Mouse (Mus musculus): ENCODE data around the gene Dtx3. TPM values are rescaled to one million over a fixed set of nuclear protein-coding genes. Genes with fewer than 3 reads are reported as not detected.

The Dtx3 gene
- polyA plus RNA-seq, 1 experiment from 2014 or later = 125 TPM

- Histone ChIP-seq H3K27ac (ENCODE audit: low read length) (no peak overlapping the region), H3K9ac (replicated peaks; ENCODE audit: low read depth, low read length) (no peak overlapping the region), H3K36me3 (ENCODE audit: control insufficient read depth, insufficient read depth, low read length) (no peaks in the 10 kb centered on the region), H3K4me2 (replicated peaks; ENCODE audit: low read depth, low read length) (no peak overlapping the region), H3K27me3 (ENCODE audit: control insufficient read depth, insufficient read depth, low read length) (no peaks in the 10 kb centered on the region), H3K4me3 (ENCODE audit: low read depth, low read length) (no peak overlapping the region), H3K9me3 (ENCODE audit: control insufficient read depth, low read depth, low read length) (no peaks in the 10 kb centered on the region), H3K4me1 (ENCODE audit: control insufficient read depth, insufficient read depth, low read length) (0 out of 2 replicates have a peak, but pooled peaks cover 4% of the 10 kb centered on the region)
- ATAC-seq (ENCODE audit: insufficient number of reproducible peaks, insufficient read depth, low FRiP score, low read depth) = no peak
- 65% methylated on average over 8 of the region's 8 CpGs for WGBS
Observed at GRCm38 (mm10) chr10:127226318-127226895, 30.9 kb upstream of the Dtx3 start.

GRCm38 (mm10) chr10:127225732-127226131 is 30.2 kb upstream of the Dtx3 start:
- no peaks in the 10 kb centered on the region for H3K36me3 ChIP-seq (ENCODE audit: control insufficient read depth, insufficient read depth, low read length)
- no peak overlapping the region for H3K4me3 ChIP-seq (ENCODE audit: low read depth, low read length)
- H3K4me2 ChIP-seq (replicated peaks; ENCODE audit: low read depth, low read length) = no peak overlapping the region
- ATAC-seq (ENCODE audit: insufficient number of reproducible peaks, insufficient read depth, low FRiP score, low read depth) = no peak
- H3K9ac ChIP-seq (replicated peaks; ENCODE audit: low read depth, low read length) = no peak overlapping the region
- H3K27me3 ChIP-seq (ENCODE audit: control insufficient read depth, insufficient read depth, low read length) = no peaks in the 10 kb centered on the region
- 19% methylated on average over 10 of the region's 10 CpGs for WGBS
- H3K9me3 ChIP-seq (ENCODE audit: control insufficient read depth, low read depth, low read length) = no peaks in the 10 kb centered on the region
- 0 out of 2 replicates have a peak, but pooled peaks cover 4% of the 10 kb centered on the region for H3K4me1 ChIP-seq (ENCODE audit: control insufficient read depth, insufficient read depth, low read length)
- no peak overlapping the region for H3K27ac ChIP-seq (ENCODE audit: low read length)

GRCm38 (mm10) chr10:127225213-127225612 is 29.7 kb upstream of the Dtx3 start:
- H3K4me1 ChIP-seq (ENCODE audit: control insufficient read depth, insufficient read depth, low read length) = 0 out of 2 replicates have a peak, but pooled peaks cover 4% of the 10 kb centered on the region
- H3K36me3 ChIP-seq (ENCODE audit: control insufficient read depth, insufficient read depth, low read length) = no peaks in the 10 kb centered on the region
- H3K27me3 ChIP-seq (ENCODE audit: control insufficient read depth, insufficient read depth, low read length) = no peaks in the 10 kb centered on the region
- H3K4me3 ChIP-seq (ENCODE audit: low read depth, low read length) = no peak overlapping the region
- H3K27ac ChIP-seq (ENCODE audit: low read length) = no peak overlapping the region
- 47% methylated on average over 6 of the region's 6 CpGs for WGBS
- no peak overlapping the region for H3K4me2 ChIP-seq (replicated peaks; ENCODE audit: low read depth, low read length)
- no peaks in the 10 kb centered on the region for H3K9me3 ChIP-seq (ENCODE audit: control insufficient read depth, low read depth, low read length)
- no peak for ATAC-seq (ENCODE audit: insufficient number of reproducible peaks, insufficient read depth, low FRiP score, low read depth)
- no peak overlapping the region for H3K9ac ChIP-seq (replicated peaks; ENCODE audit: low read depth, low read length)

GRCm38 (mm10) chr10:127218339-127218738 is 22.8 kb upstream of the Dtx3 start:
- no peaks in the 10 kb centered on the region for H3K27me3 ChIP-seq (ENCODE audit: control insufficient read depth, insufficient read depth, low read length)
- no peaks in the 10 kb centered on the region for H3K36me3 ChIP-seq (ENCODE audit: control insufficient read depth, insufficient read depth, low read length)
- ATAC-seq (ENCODE audit: insufficient number of reproducible peaks, insufficient read depth, low FRiP score, low read depth) = no peak
- 90% methylated on average over 2 of the region's 2 CpGs for whole genome bisulfite sequencing
- H3K9ac ChIP-seq (replicated peaks; ENCODE audit: low read depth, low read length) = no peak overlapping the region
- no peak overlapping the region for H3K4me3 ChIP-seq (ENCODE audit: low read depth, low read length)
- H3K4me1 ChIP-seq (ENCODE audit: control insufficient read depth, insufficient read depth, low read length) = no peaks in the 10 kb centered on the region
- no peak overlapping the region for H3K4me2 ChIP-seq (replicated peaks; ENCODE audit: low read depth, low read length)
- H3K9me3 ChIP-seq (ENCODE audit: control insufficient read depth, low read depth, low read length) = no peaks in the 10 kb centered on the region
- H3K27ac ChIP-seq (ENCODE audit: low read length) = no peak overlapping the region

- no peak for ATAC-seq (ENCODE audit: insufficient number of reproducible peaks, insufficient read depth, low FRiP score, low read depth)
- H3K27me3 ChIP-seq (ENCODE audit: control insufficient read depth, insufficient read depth, low read length) = no peaks in the 10 kb centered on the region
- no peak overlapping the region for H3K27ac ChIP-seq (ENCODE audit: low read length)
- H3K4me2 ChIP-seq (replicated peaks; ENCODE audit: low read depth, low read length) = no peak overlapping the region
- no peak overlapping the region for H3K4me3 ChIP-seq (ENCODE audit: low read depth, low read length)
- no peaks in the 10 kb centered on the region for H3K4me1 ChIP-seq (ENCODE audit: control insufficient read depth, insufficient read depth, low read length)
- no peaks in the 10 kb centered on the region for H3K9me3 ChIP-seq (ENCODE audit: control insufficient read depth, low read depth, low read length)
- H3K9ac ChIP-seq (replicated peaks; ENCODE audit: low read depth, low read length) = no peak overlapping the region
- H3K36me3 ChIP-seq (ENCODE audit: control insufficient read depth, insufficient read depth, low read length) = no peaks in the 10 kb centered on the region
Observed at GRCm38 (mm10) chr10:127217177-127217576, 21.6 kb upstream of the Dtx3 start.

- H3K27me3 ChIP-seq (ENCODE audit: control insufficient read depth, insufficient read depth, low read length) = no peaks in the 10 kb centered on the region
- H3K36me3 ChIP-seq (ENCODE audit: control insufficient read depth, insufficient read depth, low read length) = no peaks in the 10 kb centered on the region
- H3K4me2 ChIP-seq (replicated peaks; ENCODE audit: low read depth, low read length) = no peak overlapping the region
- WGBS = 94% methylated on average over 11 of the region's 11 CpGs
- H3K9ac ChIP-seq (replicated peaks; ENCODE audit: low read depth, low read length) = no peak overlapping the region
- no peak overlapping the region for H3K4me3 ChIP-seq (ENCODE audit: low read depth, low read length)
- H3K27ac ChIP-seq (ENCODE audit: low read length) = no peak overlapping the region
- ATAC-seq (ENCODE audit: insufficient number of reproducible peaks, insufficient read depth, low FRiP score, low read depth) = no peak
- H3K9me3 ChIP-seq (ENCODE audit: control insufficient read depth, low read depth, low read length) = no peaks in the 10 kb centered on the region
- no peaks in the 10 kb centered on the region for H3K4me1 ChIP-seq (ENCODE audit: control insufficient read depth, insufficient read depth, low read length)
Observed at GRCm38 (mm10) chr10:127216456-127216855, 20.9 kb upstream of the Dtx3 start.

- no peak overlapping the region for H3K27ac ChIP-seq (ENCODE audit: low read length)
- no peak for ATAC-seq (ENCODE audit: insufficient number of reproducible peaks, insufficient read depth, low FRiP score, low read depth)
Observed at GRCm38 (mm10) chr10:127214422-127214803, 18.9 kb upstream of the Dtx3 start.

GRCm38 (mm10) chr10:127213704-127214421 is 18.3 kb upstream of the Dtx3 start:
- H3K27me3 ChIP-seq (ENCODE audit: control insufficient read depth, insufficient read depth, low read length) = no peaks in the 10 kb centered on the region
- ATAC-seq (ENCODE audit: insufficient number of reproducible peaks, insufficient read depth, low FRiP score, low read depth) = no peak
- no peak overlapping the region for H3K4me3 ChIP-seq (ENCODE audit: low read depth, low read length)
- H3K9ac ChIP-seq (replicated peaks; ENCODE audit: low read depth, low read length) = no peak overlapping the region
- no peaks in the 10 kb centered on the region for H3K4me1 ChIP-seq (ENCODE audit: control insufficient read depth, insufficient read depth, low read length)
- WGBS = 77% methylated on average over 13 of the region's 13 CpGs
- H3K36me3 ChIP-seq (ENCODE audit: control insufficient read depth, insufficient read depth, low read length) = no peaks in the 10 kb centered on the region; the same call in 1 of the 2 replicates
- no peak overlapping the region for H3K27ac ChIP-seq (ENCODE audit: low read length)
- H3K4me2 ChIP-seq (replicated peaks; ENCODE audit: low read depth, low read length) = no peak overlapping the region
- no peaks in the 10 kb centered on the region for H3K9me3 ChIP-seq (ENCODE audit: control insufficient read depth, low read depth, low read length)

More at GRCm38 (mm10) chr10:127214422-127214803, 18.9 kb upstream of the Dtx3 start:
- H3K4me2 ChIP-seq (replicated peaks; ENCODE audit: low read depth, low read length) = no peak overlapping the region
- no peak overlapping the region for H3K9ac ChIP-seq (replicated peaks; ENCODE audit: low read depth, low read length)
- 31% methylated on average over 1 of the region's 1 CpGs for WGBS
- H3K36me3 ChIP-seq (ENCODE audit: control insufficient read depth, insufficient read depth, low read length) = no peaks in the 10 kb centered on the region
- H3K27me3 ChIP-seq (ENCODE audit: control insufficient read depth, insufficient read depth, low read length) = no peaks in the 10 kb centered on the region
- no peaks in the 10 kb centered on the region for H3K4me1 ChIP-seq (ENCODE audit: control insufficient read depth, insufficient read depth, low read length)
- no peaks in the 10 kb centered on the region for H3K9me3 ChIP-seq (ENCODE audit: control insufficient read depth, low read depth, low read length)
- no peak overlapping the region for H3K4me3 ChIP-seq (ENCODE audit: low read depth, low read length)

Measured in stomach, embryonic 14.5 days (tissue).